Mouse (Mus musculus): Measurements from ENCODE around the gene Nek3. TPM values are rescaled to one million over a fixed set of nuclear protein-coding genes. Genes with fewer than 3 reads are reported as not detected.
"Not testable (repeated sequence)": the region's sequence is repeated elsewhere in the genome, so short reads cannot be mapped to it uniquely, and the experiment has no call there.

The Nek3 gene
- total and polyA plus RNA-seq, 3 experiments, result 1.00 to 2.1 (median 1.4) TPM

DNA sequence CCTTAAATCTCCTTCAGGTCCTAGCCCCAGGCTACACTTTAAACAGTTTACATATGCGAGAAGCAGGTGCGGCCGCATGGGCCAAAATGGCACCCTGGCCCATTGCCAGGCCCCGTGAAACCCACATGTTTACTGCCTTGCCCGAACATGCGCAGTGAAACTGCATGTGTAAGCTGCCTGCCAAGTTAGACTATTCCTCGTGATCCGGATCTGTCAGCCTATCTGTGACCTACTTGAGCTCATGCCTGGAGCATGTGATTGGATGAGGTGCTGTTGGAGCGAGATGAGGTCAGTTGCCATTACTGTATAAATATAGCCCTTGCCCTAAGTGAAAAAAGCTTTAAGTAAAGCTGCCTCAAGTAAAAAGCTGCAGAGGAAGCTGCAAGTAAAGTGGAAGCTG is 29.8 kb downstream of the Nek3 start:
- WGBS, result 58% methylated on average over 9 of the region's 9 CpGs

DNA sequence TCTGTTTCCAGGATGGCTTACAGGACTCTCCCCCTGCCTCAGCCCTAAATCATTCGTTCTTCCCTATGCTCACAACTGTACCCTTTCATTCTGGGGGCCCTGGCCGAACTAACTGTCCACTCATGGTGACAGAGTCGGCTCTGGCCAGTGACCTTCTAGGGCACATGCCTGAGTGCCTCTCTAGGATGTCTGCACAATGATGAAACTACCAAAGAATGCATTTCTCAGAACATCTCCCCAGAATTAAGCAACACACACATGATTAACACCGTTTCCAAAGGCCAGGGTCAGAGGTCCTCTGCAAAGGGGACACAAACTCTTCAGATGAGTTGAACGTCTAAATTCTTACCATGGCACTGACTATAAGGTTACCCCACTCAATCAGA is 31.5 kb downstream of the Nek3 start:
- no peak overlapping the region for H3K27ac ChIP-seq
- H3K27me3 ChIP-seq (ENCODE audit: control insufficient read depth, insufficient read depth, low read length), result no peaks in the 10 kb centered on the region
- TF ChIP-seq EP300 (IDR thresholded peaks at IDR 0.05; ENCODE audit: insufficient read depth, low read depth, low read length) (no peak), POLR2A (IDR thresholded peaks at IDR 0.05; ENCODE audit: insufficient read depth, low read depth, low read length) (no peak), CTCF (IDR thresholded peaks at IDR 0.05) (no peak)
- H3K4me1 ChIP-seq (ENCODE audit: control insufficient read depth, insufficient read depth, low read length), result no peaks in the 10 kb centered on the region
- H3K9ac ChIP-seq (ENCODE audit: low read depth, low read length), result no peak overlapping the region
- no peak for DNase-seq
- 78% methylated on average over 5 of the region's 5 CpGs for WGBS
- intact Hi-C loops (cut with DNase I), result no loop called here
- H3K36me3 ChIP-seq (ENCODE audit: control insufficient read depth, insufficient read depth, low read length), result no peaks in the 10 kb centered on the region; the same call in 1 of the 2 replicates
- H3K4me3 ChIP-seq, result no peak overlapping the region
- H3K79me2 ChIP-seq (replicated peaks; ENCODE audit: control insufficient read depth, insufficient read depth, low read length), result no peaks in the 10 kb centered on the region

More for the DNA sequence above, 29.8 kb downstream of the Nek3 start:
- H3K79me2 ChIP-seq (replicated peaks; ENCODE audit: control insufficient read depth, insufficient read depth, low read length); H3K36me3 ChIP-seq (ENCODE audit: control insufficient read depth, insufficient read depth, low read length); H3K4me3 ChIP-seq; H3K27me3 ChIP-seq (ENCODE audit: control insufficient read depth, insufficient read depth, low read length); intact Hi-C loops (cut with DNase I); H3K9ac ChIP-seq (ENCODE audit: low read depth, low read length); H3K4me1 ChIP-seq (ENCODE audit: control insufficient read depth, insufficient read depth, low read length): not testable (repeated sequence)
- peak; percentile 39 to 62 for DNase-seq
- 0 out of 2 replicates have a peak, but pooled peaks have one; percentile 40 for TF ChIP-seq EP300 (IDR thresholded peaks at IDR 0.05; ENCODE audit: insufficient read depth, low read depth, low read length)
- H3K27ac ChIP-seq, result peak overlapping the region; percentile 8

DNA sequence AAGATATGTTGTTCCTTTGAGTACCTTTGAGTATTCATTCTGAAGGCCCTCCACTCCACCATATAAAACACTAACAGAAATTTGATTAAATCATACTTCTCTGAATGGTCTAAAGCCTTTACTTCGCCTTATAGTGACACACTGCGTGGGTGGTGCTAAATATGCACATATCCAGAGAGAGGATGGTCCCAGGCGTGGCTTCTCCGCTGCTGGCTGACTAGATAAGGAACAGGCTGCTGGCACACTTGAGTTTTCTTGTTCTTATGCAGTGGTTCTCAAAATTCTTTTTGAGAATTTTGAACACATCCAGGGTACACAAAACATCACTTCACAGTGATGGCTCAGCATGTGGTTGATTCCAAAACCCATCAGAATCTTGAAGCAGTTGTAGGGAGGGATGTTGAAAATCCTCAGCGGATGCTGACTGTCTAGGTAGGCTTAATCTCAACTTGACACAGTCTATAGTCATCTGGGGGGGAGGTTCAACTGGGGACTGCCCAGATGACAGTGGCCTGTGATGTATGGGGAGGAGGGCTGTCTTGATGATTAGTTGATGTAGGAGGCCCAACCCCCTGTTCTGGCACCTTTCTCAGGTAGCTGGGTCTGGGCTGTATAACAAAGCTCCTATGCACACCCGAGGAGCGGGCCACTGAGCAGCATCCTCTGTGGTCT is 32.0 kb downstream of the Nek3 start:
- no peak overlapping the region for H3K27ac ChIP-seq
- H3K27me3 ChIP-seq (ENCODE audit: control insufficient read depth, insufficient read depth, low read length), result no peaks in the 10 kb centered on the region
- H3K9ac ChIP-seq (ENCODE audit: low read depth, low read length), result no peak overlapping the region
- H3K79me2 ChIP-seq (replicated peaks; ENCODE audit: control insufficient read depth, insufficient read depth, low read length), result no peaks in the 10 kb centered on the region
- TF ChIP-seq CTCF (IDR thresholded peaks at IDR 0.05) (no peak), POLR2A (IDR thresholded peaks at IDR 0.05; ENCODE audit: insufficient read depth, low read depth, low read length) (no peak), EP300 (IDR thresholded peaks at IDR 0.05; ENCODE audit: insufficient read depth, low read depth, low read length) (no peak)
- H3K4me1 ChIP-seq (ENCODE audit: control insufficient read depth, insufficient read depth, low read length), result no peaks in the 10 kb centered on the region
- intact Hi-C loops (cut with DNase I), result no loop called here
- no peak overlapping the region for H3K4me3 ChIP-seq
- DNase-seq, result no peak
- no peaks in the 10 kb centered on the region; the same call in 1 of the 2 replicates for H3K36me3 ChIP-seq (ENCODE audit: control insufficient read depth, insufficient read depth, low read length)
- WGBS, result 91% methylated on average over 7 of the region's 7 CpGs

DNA sequence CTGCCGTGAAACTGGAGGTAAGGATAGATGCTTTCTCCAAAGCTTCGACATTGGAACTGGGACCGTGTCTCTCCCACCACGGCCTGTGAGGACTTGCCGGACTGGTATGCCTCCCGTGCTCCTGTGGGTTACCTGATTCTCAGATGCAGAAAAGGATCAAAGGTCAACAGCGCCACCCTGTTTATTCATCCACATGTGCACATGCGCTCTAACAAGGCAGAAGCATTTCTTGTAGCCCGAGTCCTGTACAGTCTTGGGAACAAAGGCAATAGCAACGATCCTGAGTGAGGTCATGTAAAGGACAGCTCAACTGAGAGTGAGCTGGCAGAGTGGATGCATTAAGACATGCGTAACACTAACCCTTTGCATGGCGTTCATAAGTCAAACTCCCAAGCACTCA is 34.2 kb downstream of the Nek3 start:
- no peak overlapping the region for H3K27ac ChIP-seq
- intact Hi-C loops (cut with DNase I), result no loop called here
- H3K27me3 ChIP-seq (ENCODE audit: control insufficient read depth, insufficient read depth, low read length), result no peaks in the 10 kb centered on the region
- TF ChIP-seq CTCF (IDR thresholded peaks at IDR 0.05), result no peak
- TF ChIP-seq EP300 (IDR thresholded peaks at IDR 0.05; ENCODE audit: insufficient read depth, low read depth, low read length), result no peak
- no peak for TF ChIP-seq POLR2A (IDR thresholded peaks at IDR 0.05; ENCODE audit: insufficient read depth, low read depth, low read length)
- H3K4me3 ChIP-seq, result no peak overlapping the region
- 91% methylated on average over 12 of the region's 12 CpGs for WGBS
- H3K9ac ChIP-seq (ENCODE audit: low read depth, low read length), result no peak overlapping the region
- H3K4me1 ChIP-seq (ENCODE audit: control insufficient read depth, insufficient read depth, low read length), result no peaks in the 10 kb centered on the region
- no peaks in the 10 kb centered on the region for H3K79me2 ChIP-seq (replicated peaks; ENCODE audit: control insufficient read depth, insufficient read depth, low read length)
- H3K36me3 ChIP-seq (ENCODE audit: control insufficient read depth, insufficient read depth, low read length), result no peaks in the 10 kb centered on the region; the same call in 1 of the 2 replicates
- DNase-seq, result no peak

DNA sequence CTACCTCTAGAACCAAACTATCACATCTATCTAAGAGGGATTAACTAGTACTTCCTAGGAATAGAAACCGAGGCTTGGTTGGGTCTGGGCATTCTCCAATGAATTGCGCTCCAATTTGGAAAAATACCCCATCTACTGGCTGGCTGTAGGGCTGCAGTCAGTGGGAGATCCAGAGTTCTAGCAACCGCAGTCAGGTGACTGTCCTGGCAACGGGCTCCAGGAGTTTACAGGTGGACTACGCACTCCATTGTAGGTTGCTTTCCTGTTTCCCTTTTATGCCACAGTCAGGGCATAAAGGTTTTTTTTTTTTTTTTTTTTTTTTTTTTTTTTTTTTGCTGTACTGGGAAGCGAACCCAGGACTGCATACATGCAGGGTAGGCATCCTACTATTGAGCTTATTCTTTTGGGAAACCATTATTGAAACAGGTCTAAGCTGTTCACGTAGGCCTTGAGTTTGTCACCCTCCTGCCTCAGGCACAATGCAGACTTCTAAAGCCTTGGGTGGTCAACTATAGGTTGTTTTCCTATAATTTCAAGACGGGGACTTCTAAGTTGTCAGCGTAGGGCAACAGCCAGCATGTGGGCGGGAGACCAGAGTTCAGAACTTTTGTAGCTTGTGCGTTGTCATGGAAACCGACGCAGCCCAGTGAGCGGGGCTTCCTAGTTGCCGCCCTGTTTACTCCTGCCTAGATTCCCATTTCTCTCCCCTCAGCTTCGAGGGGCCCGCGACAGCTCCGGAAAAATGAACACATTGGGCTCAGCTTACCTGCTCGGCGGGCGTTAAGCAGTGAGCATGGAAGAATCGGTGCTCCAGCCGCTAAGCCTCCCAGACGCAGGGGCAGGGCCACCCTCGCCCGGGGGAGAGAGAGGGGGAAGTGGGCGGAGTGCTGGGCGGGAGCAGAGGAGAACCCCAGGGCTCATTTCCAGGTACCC is 41.7 kb downstream of the Nek3 start, which contains the start of gene Nek5:
TSS of gene Nek5 (minus strand) at position 834 of the 933 bp plus-strand sequence.
- no peaks in the 10 kb centered on the region for H3K36me3 ChIP-seq (ENCODE audit: control insufficient read depth, insufficient read depth, low read length)
- no peaks in the 10 kb centered on the region for H3K79me2 ChIP-seq (replicated peaks; ENCODE audit: control insufficient read depth, insufficient read depth, low read length)
- TF ChIP-seq EP300 (IDR thresholded peaks at IDR 0.05; ENCODE audit: insufficient read depth, low read depth, low read length), result no peak
- peak; percentile 57 for TF ChIP-seq CTCF (IDR thresholded peaks at IDR 0.05)
- intact Hi-C loops (cut with DNase I), result no loop called here
- H3K27me3 ChIP-seq (ENCODE audit: control insufficient read depth, insufficient read depth, low read length), result no peaks in the 10 kb centered on the region
- peak within 1 kb of the TSS; percentile 62 for H3K9ac ChIP-seq (ENCODE audit: low read depth, low read length)
- H3K4me3 ChIP-seq, result peak within 1 kb of the TSS; percentile 40
- peak; percentile 31 to 43 for DNase-seq
- peaks cover 2% of the 10 kb centered on the region for H3K4me1 ChIP-seq (ENCODE audit: control insufficient read depth, insufficient read depth, low read length)
- WGBS, result 2% methylated on average over 29 of the region's 29 CpGs
- no peak within 1 kb of the TSS for H3K27ac ChIP-seq

DNA sequence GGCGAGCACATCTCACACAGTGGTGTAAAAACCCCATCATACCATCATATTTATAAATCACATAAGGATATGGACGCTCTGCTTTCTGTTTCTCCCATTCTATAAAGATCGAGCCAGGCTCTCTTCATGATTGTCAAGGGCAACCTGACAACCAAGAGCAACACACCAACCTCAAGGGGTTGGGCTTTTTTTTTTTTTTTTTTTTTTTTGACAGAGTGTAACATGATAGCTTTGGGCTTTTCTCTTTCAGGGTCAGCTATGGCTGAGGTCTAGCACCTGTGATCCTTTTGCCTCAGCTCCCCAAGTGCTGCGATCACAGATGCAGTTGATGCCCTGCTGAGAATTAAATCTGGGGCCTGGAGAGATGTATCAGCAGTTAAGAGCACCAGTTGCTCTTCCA is 59.2 kb downstream of the Nek3 start:
- WGBS, result 74% methylated on average over 4 of the region's 4 CpGs
- H3K79me2 ChIP-seq (replicated peaks; ENCODE audit: control insufficient read depth, insufficient read depth, low read length), result no peaks in the 10 kb centered on the region

More for the DNA sequence above, 59.2 kb downstream of the Nek3 start:
- Histone ChIP-seq H3K9ac (ENCODE audit: low read depth, low read length) (no peak overlapping the region), H3K36me3 (ENCODE audit: control insufficient read depth, insufficient read depth, low read length) (no peaks in the 10 kb centered on the region), H3K27ac (no peak overlapping the region), H3K4me1 (ENCODE audit: control insufficient read depth, insufficient read depth, low read length) (no peaks in the 10 kb centered on the region), H3K27me3 (ENCODE audit: control insufficient read depth, insufficient read depth, low read length) (no peaks in the 10 kb centered on the region), H3K4me3 (no peak overlapping the region)
- TF ChIP-seq POLR2A (IDR thresholded peaks at IDR 0.05; ENCODE audit: insufficient read depth, low read depth, low read length), result no peak
- no peak for DNase-seq
- intact Hi-C loops (cut with DNase I), result no loop called here

Measured in heart, adult 2 months (tissue).